Mouse (Mus musculus): ENCODE results near the gene Hist2h2be. TPM values are rescaled to one million over a fixed set of nuclear protein-coding genes. Genes with fewer than 3 reads are reported as not detected.
A peak's percentile ranks its signal among the peaks of the same experiment; 100 is the strongest.
"Not testable (repeated sequence)": the region's sequence is repeated elsewhere in the genome, so short reads cannot be mapped to it uniquely, and the experiment has no call there.

Gene Hist2h2be
- polyA plus RNA-seq, 1 experiment from 2014 or later, result 3.3 TPM

GRCm38 (mm10) chr3:96219661-96220130, 1.2 kb upstream of the Hist2h2be start, which contains the start of the genes Bola1 and Hist2h2ab:
Gene Bola1 (minus strand): TSS chr3:96219709.
Gene Hist2h2ab (plus strand): TSS chr3:96219865.
- H3K4me2 ChIP-seq, result peak within 1 kb of the TSS; percentile 67
- ATAC-seq (replicated peaks; ENCODE audit: insufficient number of reproducible peaks, low FRiP score, low TSS enrichment), result peak; percentile 76
- no peaks in the 10 kb centered on the region for H3K9me3 ChIP-seq (replicated peaks; ENCODE audit: control insufficient read depth, low read length)
- peaks cover 17% of the 10 kb centered on the region; the same call in 1 of the 2 replicates for H3K4me1 ChIP-seq (ENCODE audit: control insufficient read depth, insufficient read depth, low read length)
- WGBS (ENCODE audit: insufficient replicate concordance), result under 1% methylated on average over 37 of the region's 37 CpGs
- no peaks in the 10 kb centered on the region for H3K36me3 ChIP-seq (ENCODE audit: control insufficient read depth, insufficient read depth, low read length)
- no peaks in the 10 kb centered on the region for H3K27me3 ChIP-seq (ENCODE audit: control insufficient read depth, insufficient read depth, low read length)
- peak within 1 kb of the TSS; percentile 66 for H3K4me3 ChIP-seq (ENCODE audit: low read depth, low read length)
- H3K27ac ChIP-seq (ENCODE audit: low read depth, low read length), result peak within 1 kb of the TSS; percentile 99
- peak within 1 kb of the TSS; percentile 97 for H3K9ac ChIP-seq (ENCODE audit: low read depth, low read length)

GRCm38 (mm10) chr3:96220131-96220764, 671 bp upstream of the Hist2h2be start:
- ATAC-seq (replicated peaks; ENCODE audit: insufficient number of reproducible peaks, low FRiP score, low TSS enrichment), result 0 out of 2 replicates have a peak, but pooled peaks have one; percentile 12
- H3K4me2 ChIP-seq, result peak overlapping the region; percentile 67
- H3K27ac ChIP-seq (ENCODE audit: low read depth, low read length), result peak overlapping the region; percentile 99
- peak overlapping the region; percentile 97 for H3K9ac ChIP-seq (ENCODE audit: low read depth, low read length)
- H3K4me1 ChIP-seq (ENCODE audit: control insufficient read depth, insufficient read depth, low read length), result peaks cover 23% of the 10 kb centered on the region
- not testable (repeated sequence) for H3K36me3 ChIP-seq (ENCODE audit: control insufficient read depth, insufficient read depth, low read length); H3K9me3 ChIP-seq (replicated peaks; ENCODE audit: control insufficient read depth, low read length); H3K27me3 ChIP-seq (ENCODE audit: control insufficient read depth, insufficient read depth, low read length)
- peak overlapping the region; percentile 66 for H3K4me3 ChIP-seq (ENCODE audit: low read depth, low read length)
- WGBS (ENCODE audit: insufficient replicate concordance), result under 1% methylated on average over 24 of the region's 47 CpGs

GRCm38 (mm10) chr3:96221640-96222038, 720 bp downstream of the Hist2h2be start:
- Histone ChIP-seq H3K4me2 (peak overlapping the region; percentile 67), H3K4me1 (ENCODE audit: control insufficient read depth, insufficient read depth, low read length) (peaks cover 31% of the 10 kb centered on the region), H3K9me3 (replicated peaks; ENCODE audit: control insufficient read depth, low read length) (no peaks in the 10 kb centered on the region), H3K36me3 (ENCODE audit: control insufficient read depth, insufficient read depth, low read length) (no peaks in the 10 kb centered on the region), H3K27me3 (ENCODE audit: control insufficient read depth, insufficient read depth, low read length) (no peaks in the 10 kb centered on the region), H3K9ac (ENCODE audit: low read depth, low read length) (peak overlapping the region; percentile 97), H3K4me3 (ENCODE audit: low read depth, low read length) (peak overlapping the region; percentile 66), H3K27ac (ENCODE audit: low read depth, low read length) (peak overlapping the region; percentile 99)
- ATAC-seq (replicated peaks; ENCODE audit: insufficient number of reproducible peaks, low FRiP score, low TSS enrichment), result no peak
- WGBS (ENCODE audit: insufficient replicate concordance), result 35% methylated on average over 9 of the region's 9 CpGs

DNA sequence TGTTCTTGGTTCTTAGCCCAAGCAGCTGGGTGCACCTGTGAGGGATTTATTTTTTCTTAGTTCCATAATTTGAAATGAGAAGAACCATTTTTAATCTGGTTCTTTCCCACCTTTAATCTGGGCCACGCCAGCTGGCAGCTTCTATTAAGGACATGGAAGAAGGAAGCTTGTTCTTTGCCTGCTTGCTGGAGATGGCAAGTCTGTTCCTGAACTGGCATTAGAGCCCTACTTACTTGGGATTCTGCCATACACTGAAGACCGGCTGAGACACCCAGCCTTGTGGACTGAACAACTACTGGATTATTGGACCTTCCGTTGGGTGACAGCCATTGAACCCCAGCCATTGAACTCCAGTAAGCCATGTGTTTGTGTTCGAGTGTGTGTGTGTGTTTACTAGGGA, 1.9 kb downstream of the Hist2h2be start:
- H3K36me3 ChIP-seq (ENCODE audit: control insufficient read depth, insufficient read depth, low read length), result no peaks in the 10 kb centered on the region
- no peaks in the 10 kb centered on the region for H3K27me3 ChIP-seq (ENCODE audit: control insufficient read depth, insufficient read depth, low read length)
- no peaks in the 10 kb centered on the region for H3K9me3 ChIP-seq (replicated peaks; ENCODE audit: control insufficient read depth, low read length)
- peaks cover 31% of the 10 kb centered on the region for H3K4me1 ChIP-seq (ENCODE audit: control insufficient read depth, insufficient read depth, low read length)
- H3K27ac ChIP-seq (ENCODE audit: low read depth, low read length), result no peak overlapping the region
- H3K9ac ChIP-seq (ENCODE audit: low read depth, low read length), result no peak overlapping the region
- no peak overlapping the region for H3K4me3 ChIP-seq (ENCODE audit: low read depth, low read length)
- peak overlapping the region; percentile 67; the same call in 1 of the 2 replicates for H3K4me2 ChIP-seq
- ATAC-seq (replicated peaks; ENCODE audit: insufficient number of reproducible peaks, low FRiP score, low TSS enrichment), result no peak
- WGBS (ENCODE audit: insufficient replicate concordance), result 93% methylated on average over 4 of the region's 4 CpGs

DNA sequence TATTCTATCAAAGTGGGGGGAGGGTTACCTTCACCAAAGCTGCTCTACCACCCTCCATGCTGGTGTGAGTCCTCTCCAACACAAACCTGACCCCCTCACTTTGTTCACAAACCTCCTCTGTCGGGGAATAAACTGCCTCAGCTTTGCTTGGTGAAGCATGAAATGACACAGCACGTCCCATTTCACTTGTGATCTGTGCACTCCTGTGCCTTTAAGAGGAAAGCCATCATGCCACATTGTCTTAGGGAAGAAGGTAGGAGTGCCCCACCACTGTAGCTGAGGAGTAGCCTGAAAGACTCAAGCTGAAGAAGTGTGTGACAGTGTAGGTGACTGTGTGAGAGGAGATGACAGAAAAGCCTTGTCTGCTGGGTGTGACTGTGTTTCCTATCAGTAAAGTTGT, 4.5 kb downstream of the Hist2h2be start:
- WGBS (ENCODE audit: insufficient replicate concordance), result 48% methylated on average over 2 of the region's 2 CpGs
- Histone ChIP-seq H3K4me1 (ENCODE audit: control insufficient read depth, insufficient read depth, low read length) (peaks cover 25% of the 10 kb centered on the region), H3K9me3 (replicated peaks; ENCODE audit: control insufficient read depth, low read length) (no peaks in the 10 kb centered on the region), H3K4me2 (no peak overlapping the region; the same call in 1 of the 2 replicates), H3K9ac (ENCODE audit: low read depth, low read length) (0 out of 2 replicates have a peak overlapping the region, but pooled peaks have one; percentile 28), H3K27me3 (ENCODE audit: control insufficient read depth, insufficient read depth, low read length) (no peaks in the 10 kb centered on the region), H3K36me3 (ENCODE audit: control insufficient read depth, insufficient read depth, low read length) (no peaks in the 10 kb centered on the region), H3K27ac (ENCODE audit: low read depth, low read length) (peak overlapping the region; percentile 46; the same call in 1 of the 2 replicates), H3K4me3 (ENCODE audit: low read depth, low read length) (no peak overlapping the region)
- no peak for ATAC-seq (replicated peaks; ENCODE audit: insufficient number of reproducible peaks, low FRiP score, low TSS enrichment)

DNA sequence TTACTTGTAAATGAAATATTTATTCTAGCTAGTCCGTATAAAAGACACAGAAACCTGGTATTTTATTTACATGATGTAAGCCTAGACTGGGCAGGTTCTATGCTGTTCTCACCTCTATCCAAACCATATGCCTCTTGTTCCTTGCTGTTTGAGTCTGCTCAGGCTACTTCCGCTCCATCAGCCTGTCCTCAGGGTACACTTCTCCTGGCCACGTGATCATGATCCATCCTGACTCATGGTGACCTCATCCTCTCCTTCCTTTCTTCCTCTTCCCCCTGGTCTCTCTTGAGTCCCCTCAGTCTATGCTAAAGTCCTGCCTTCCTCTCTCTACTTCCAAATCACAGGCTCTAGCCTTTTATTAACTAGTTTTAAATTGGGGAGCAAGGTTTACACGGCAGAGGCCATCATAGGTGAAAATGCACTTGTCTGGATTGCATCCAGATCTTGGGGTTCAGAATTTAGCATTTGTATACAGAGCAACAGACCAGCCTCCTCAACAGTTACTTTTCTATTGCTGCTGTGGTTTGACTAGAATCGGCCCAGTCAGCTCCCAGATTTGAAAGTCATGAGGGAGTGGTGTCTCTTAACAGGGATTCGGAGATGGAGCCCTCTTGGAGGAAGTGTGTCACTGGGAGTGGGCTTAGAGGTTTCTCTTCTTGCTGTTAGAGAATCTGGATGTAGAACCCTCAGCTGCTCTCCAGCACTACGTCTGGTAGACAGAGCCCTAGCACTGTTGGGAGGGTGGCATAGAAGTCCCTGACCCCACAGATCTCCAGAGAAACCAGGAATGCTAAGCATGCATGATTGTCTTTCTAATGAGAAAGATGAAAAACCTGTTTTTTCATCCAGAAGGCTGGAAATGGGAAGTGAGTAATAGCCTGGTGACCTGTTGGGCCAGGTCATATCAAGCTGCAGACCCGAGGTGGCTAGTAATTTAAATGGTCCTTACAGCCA, 6.1 kb downstream of the Hist2h2be start:
- H3K4me2 ChIP-seq, result no peak overlapping the region
- 67% methylated on average over 8 of the region's 8 CpGs for WGBS (ENCODE audit: insufficient replicate concordance)
- peaks cover 20% of the 10 kb centered on the region for H3K4me1 ChIP-seq (ENCODE audit: control insufficient read depth, insufficient read depth, low read length)
- no peak overlapping the region for H3K4me3 ChIP-seq (ENCODE audit: low read depth, low read length)
- H3K9me3 ChIP-seq (replicated peaks; ENCODE audit: control insufficient read depth, low read length), result no peaks in the 10 kb centered on the region
- no peaks in the 10 kb centered on the region for H3K27me3 ChIP-seq (ENCODE audit: control insufficient read depth, insufficient read depth, low read length)
- no peak overlapping the region for H3K9ac ChIP-seq (ENCODE audit: low read depth, low read length)
- ATAC-seq (replicated peaks; ENCODE audit: insufficient number of reproducible peaks, low FRiP score, low TSS enrichment), result peak; percentile 45; the same call in 1 of the 2 replicates
- no peak overlapping the region for H3K27ac ChIP-seq (ENCODE audit: low read depth, low read length)
- no peaks in the 10 kb centered on the region for H3K36me3 ChIP-seq (ENCODE audit: control insufficient read depth, insufficient read depth, low read length)

DNA sequence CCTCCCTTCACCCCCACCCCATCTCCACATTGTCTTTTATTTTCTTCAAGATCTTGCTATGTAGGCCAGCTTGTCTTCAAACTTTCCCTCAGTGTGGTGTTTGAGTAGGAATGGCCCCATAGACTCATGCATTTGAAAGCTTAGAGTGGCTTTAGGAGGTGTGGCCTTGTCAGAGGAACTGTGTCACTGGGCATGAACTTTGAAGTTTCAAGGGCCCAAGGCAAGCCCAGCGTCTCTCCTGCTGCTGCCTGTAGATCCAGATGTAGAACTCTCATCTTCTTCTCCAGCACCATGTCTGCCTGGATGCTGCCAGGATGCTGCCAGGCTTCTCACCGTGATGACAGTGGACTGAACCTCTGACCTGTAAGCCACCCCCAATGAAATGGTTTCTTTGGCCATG, 7.9 kb downstream of the Hist2h2be start:
- ATAC-seq (replicated peaks; ENCODE audit: insufficient number of reproducible peaks, low FRiP score, low TSS enrichment), result no peak
- H3K9me3 ChIP-seq (replicated peaks; ENCODE audit: control insufficient read depth, low read length), result no peaks in the 10 kb centered on the region
- H3K36me3 ChIP-seq (ENCODE audit: control insufficient read depth, insufficient read depth, low read length), result no peaks in the 10 kb centered on the region
- no peak overlapping the region for H3K4me2 ChIP-seq
- 58% methylated on average over 2 of the region's 2 CpGs for WGBS (ENCODE audit: insufficient replicate concordance)
- H3K27ac ChIP-seq (ENCODE audit: low read depth, low read length), result no peak overlapping the region
- H3K27me3 ChIP-seq (ENCODE audit: control insufficient read depth, insufficient read depth, low read length), result no peaks in the 10 kb centered on the region
- H3K9ac ChIP-seq (ENCODE audit: low read depth, low read length), result no peak overlapping the region
- H3K4me3 ChIP-seq (ENCODE audit: low read depth, low read length), result no peak overlapping the region
- peaks cover 14% of the 10 kb centered on the region for H3K4me1 ChIP-seq (ENCODE audit: control insufficient read depth, insufficient read depth, low read length)

GRCm38 (mm10) chr3:96230404-96230803, 9.5 kb downstream of the Hist2h2be start:
- ATAC-seq (replicated peaks; ENCODE audit: insufficient number of reproducible peaks, low FRiP score, low TSS enrichment), result no peak
- Histone ChIP-seq H3K4me1 (ENCODE audit: control insufficient read depth, insufficient read depth, low read length) (peaks cover 7% of the 10 kb centered on the region), H3K4me2 (no peak overlapping the region), H3K27ac (ENCODE audit: low read depth, low read length) (no peak overlapping the region), H3K4me3 (ENCODE audit: low read depth, low read length) (no peak overlapping the region), H3K36me3 (ENCODE audit: control insufficient read depth, insufficient read depth, low read length) (no peaks in the 10 kb centered on the region), H3K9me3 (replicated peaks; ENCODE audit: control insufficient read depth, low read length) (no peaks in the 10 kb centered on the region), H3K27me3 (ENCODE audit: control insufficient read depth, insufficient read depth, low read length) (no peaks in the 10 kb centered on the region), H3K9ac (ENCODE audit: low read depth, low read length) (no peak overlapping the region)
- WGBS (ENCODE audit: insufficient replicate concordance), result 75% methylated on average over 2 of the region's 2 CpGs

Data from heart, embryonic 11.5 days (tissue).